Mouse (Mus musculus) liver, adult 2 months (tissue): ENCODE results near the gene Tsen34.

Source experiments
- CTCF ChIP-seq: fragments of 200-500 bp; IDR thresholded peaks from 2 replicates; pipeline ENCODE4 v1.5.1; 2011; ENCODE audit warnings: low read depth, low read length, control low read depth
- POLR2A ChIP-seq: fragments of 200-500 bp; IDR thresholded peaks from 2 replicates; pipeline ENCODE4 v1.6.1; 2011; ENCODE audit warnings: low read length, control low read depth; ENCODE audit not compliant: insufficient read depth; ENCODE audit errors: extremely low read depth

DNA sequence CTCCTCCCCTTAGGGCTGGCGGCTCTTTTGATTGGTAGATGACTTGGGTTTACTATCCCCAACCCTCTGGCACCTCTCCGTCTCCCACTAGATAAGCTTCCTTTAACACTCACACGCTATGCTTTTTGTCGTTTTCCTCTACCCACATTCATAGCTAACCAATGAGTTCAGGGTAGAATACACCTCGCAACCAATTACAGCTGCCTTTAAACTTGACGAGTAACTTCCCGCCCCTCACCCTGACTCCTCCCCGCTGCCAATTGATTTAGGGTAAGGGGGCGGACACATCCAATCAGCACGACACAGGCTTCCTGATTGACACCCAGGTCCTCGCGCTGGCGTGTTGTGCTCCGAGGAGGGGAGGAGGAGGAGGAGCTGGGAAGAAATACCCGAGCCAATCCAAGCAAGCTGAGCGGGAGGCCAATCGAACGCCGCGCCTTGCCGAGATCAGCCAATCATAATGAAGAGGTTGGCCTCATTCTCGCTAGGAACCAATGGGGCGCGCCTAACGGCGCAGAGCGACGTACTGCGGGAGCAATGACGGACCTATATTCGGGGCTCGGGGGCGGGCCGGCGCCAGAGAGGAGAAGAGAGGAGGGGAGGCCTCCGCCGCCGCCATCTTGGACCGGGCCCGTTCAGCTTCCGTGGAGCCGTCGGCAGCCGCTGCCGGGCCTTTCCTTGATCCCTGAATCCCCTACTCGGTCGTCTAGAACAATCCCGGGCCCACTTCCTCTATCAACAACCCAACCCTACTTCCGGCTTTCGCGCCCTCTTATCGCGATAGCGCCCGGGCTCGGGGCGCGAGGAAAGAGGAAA is 47.8 kb upstream of the Tsen34 start, which contains the start of gene Cnot3:
- TF ChIP-seq POLR2A: peak; percentile 83
- no peak for TF ChIP-seq CTCF
